Mouse (Mus musculus): ENCODE data around the gene Evpl.

Gene Evpl

DNA sequence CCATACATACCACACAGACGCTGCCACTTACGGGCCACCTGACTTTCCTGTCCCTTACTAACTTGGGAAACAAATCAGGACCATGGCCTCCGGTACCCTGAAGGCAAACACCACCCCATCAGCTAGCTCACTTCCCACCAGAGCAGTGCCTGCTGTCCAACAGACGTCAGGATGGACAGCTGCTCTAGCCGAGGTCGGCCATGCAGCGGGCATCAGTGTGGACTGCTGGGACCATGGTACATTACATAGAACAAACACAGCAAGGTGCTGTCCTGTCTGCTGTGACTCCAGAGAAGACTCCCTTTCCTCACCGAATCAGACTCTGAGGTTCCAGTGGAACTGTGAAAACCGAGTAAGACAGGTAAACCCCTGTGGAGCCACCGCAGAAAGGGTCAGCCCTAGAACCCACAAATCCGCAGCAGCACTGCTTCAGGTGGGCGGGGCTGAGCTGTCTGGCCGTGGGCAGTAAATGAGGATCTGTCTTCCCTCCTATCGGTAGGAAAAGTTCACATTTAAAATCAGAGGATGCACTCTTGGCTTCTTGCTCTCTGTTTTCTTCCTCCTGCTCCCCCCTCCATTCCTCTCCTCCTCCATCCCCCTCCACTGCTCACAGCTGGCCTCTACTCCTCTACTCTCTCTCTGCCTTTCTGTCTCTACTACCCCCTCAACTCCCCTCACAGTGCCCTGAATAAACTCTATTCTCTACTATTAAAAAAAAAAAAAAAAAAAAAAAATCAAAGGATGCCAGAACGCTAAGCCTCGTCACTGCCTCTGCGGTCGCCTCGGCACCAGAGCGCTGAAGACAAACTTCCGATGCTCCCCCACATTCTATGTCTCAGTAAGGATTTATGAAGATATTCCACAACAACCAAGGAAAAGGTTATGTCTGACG lies 17.5 kb upstream of the Evpl start:
- peak in 1 of 2 experiments; percentile 12 for DNase-seq (ENCODE audit: low spot score in 2 of 2)

DNA sequence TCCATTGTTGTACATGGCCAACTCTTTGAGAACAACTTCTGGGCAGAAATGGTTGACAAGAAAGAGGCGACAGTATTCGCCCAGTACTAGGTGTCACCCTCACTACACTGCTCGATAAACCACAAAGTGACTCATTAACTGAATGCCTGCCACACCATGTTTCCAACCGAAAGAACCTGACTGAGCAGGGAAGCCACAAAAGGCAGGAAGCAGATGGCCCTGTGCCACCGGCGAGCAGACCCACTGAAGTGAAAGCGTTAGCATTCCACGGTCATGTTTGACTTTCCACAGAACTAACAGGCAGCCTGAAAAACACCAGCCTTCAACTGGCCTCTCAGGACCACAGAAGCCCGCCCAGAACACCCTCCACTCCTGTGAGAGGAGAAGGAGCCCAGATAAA lies 16.8 kb upstream of the Evpl start:
- DNase-seq (ENCODE audit: low spot score in 2 of 2): peak in 1 of 2 experiments; percentile 12

DNA sequence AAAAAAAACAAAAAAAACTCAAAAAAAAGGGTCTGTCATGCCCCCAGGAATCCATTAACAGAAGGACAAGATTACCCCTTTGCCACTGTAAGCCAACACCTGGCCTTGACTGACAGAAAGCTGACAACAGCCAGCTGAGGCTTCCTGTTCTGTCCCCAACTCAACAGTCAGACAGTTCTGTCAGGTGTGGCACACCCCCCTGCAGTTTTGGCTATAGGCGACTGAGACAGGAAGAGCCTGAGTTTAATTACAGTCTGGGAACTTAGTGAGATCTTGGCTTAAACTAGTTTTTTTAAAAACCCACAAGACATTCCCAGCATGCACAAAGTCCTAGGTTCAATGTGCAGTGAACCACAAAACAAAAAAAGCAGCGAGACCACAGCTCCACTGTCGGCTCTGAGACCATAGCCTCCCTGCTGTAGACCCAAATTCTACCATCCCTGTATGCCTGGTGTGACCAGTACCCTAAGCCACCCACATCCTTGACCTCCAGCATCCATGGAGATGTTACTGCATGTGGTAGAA lies 15.3 kb upstream of the Evpl start:
- no peak for DNase-seq (ENCODE audit: low spot score in 2 of 2)

DNA sequence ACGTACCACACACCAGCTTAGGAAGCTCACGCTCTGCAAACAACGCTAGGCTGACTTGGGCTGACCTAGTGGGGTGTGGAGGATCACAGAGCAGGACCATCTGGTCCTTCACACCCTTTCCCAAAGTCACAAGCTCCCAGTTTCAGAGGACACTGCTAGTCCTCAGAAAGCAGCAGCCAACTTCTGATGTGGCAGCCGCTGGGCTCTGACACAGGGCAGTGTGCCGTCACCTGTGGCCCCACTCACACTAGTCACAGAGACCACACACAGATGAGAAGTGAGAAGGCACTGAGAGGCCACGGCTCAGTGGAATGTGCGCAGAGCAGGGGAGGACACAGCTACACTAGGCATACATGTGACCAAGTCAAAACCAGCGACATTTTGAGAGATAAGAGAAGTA lies 13.0 kb upstream of the Evpl start:
- no peak for DNase-seq (ENCODE audit: low spot score in 2 of 2)

DNA sequence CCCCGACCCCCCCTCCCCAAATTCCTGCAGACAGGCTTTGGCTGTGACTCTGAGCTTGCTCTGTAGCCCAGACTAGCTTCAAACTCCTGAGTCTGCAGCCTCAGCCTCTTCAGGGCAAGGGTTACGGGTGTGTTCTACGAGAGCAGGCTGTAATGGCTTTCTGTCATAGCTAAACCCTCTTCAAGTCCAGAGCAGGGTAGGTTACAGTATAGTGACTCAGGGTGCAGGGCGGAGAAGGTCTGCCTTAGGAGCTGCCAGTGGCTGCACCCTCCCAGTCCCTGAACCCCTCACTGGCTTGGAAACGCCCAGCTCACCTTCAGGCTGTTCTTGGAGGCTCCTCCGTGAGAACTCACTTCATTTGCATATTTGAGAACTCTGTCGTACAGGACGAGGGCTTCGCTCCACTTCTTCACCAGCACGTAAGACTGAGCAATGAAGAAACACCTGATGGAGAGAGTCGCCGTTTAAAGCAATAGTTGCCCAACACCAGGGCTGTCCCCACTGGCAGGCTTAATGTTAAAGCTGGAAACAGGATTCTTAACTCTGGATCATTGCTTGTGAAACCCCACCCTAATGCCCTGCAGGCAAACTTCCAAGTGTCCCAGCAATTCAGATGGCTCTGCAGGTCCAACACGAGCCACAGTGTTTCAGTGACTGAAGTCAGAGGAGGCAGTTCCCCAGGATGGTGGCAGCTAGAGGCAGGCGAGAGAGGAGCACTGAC lies 9.8 kb upstream of the Evpl start:
- DNase-seq (ENCODE audit: low spot score in 2 of 2): peak in 1 of 2 experiments; percentile 10

DNA sequence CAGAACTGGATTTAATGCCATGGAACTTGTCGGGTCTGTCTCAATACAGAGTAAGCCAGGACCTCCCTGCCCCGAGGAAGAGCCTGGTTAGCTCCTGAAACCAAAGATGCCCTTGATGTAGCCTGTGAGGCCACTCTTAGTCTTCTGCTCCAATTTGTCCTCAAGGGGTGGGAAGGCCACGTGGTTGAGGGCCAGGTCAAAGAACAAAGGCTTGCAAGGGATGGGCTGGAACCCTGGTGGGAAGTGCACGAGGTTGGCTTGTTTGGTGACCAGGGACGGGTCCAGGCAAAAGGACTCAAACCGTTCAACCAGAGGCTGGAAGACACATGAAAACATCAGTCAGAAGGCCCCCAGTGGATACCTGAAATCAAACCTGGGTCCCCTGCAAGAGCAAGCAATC lies 7.7 kb upstream of the Evpl start:
- DNase-seq (ENCODE audit: low spot score in 2 of 2): no peak

DNA sequence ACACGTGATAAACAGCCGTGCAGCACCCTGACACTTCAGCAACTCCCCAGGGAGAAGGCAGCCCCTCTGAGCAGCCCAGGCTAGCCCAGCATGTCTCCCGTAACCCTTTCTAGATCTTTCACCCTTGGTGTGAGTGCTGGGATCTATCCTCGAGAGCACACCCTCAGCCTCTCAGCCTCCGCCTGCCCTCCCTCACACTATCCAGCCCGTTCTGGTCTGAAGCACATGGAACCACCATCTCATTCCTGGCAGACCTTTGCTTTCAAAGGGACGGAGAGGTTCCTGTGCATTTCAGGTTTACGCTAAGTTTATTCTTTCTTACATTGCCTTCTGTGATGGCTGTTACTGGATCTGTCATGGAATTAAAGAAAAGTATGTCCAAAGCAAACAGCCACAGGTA lies 6.7 kb upstream of the Evpl start:
- DNase-seq (ENCODE audit: low spot score in 2 of 2): no peak

DNA sequence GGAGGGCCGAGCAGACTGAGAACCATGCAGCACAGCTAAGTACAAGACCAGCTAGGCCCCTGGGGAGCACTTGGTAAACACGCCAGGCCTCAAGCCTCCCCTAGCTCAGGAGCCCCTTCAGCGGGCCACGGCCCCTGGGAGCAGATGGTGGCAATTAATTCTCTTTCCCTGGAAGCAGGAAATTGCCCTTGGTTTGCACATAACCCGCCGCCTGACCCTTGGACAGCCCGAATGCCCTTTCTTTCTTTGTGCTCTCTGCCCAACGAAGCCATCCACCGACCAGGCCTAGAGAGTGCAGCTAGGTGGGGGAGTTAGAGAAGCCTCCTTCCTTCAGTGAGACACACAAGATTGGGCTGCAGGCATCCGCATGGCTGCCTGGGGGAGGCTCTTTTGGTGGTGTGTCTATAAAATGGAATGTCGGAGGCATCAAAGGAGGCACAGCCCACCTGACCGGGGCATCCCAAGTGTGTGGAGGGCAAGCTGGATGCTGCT lies 3.9 kb upstream of the Evpl start:
- DNase-seq (ENCODE audit: low spot score in 2 of 2): no peak

DNA sequence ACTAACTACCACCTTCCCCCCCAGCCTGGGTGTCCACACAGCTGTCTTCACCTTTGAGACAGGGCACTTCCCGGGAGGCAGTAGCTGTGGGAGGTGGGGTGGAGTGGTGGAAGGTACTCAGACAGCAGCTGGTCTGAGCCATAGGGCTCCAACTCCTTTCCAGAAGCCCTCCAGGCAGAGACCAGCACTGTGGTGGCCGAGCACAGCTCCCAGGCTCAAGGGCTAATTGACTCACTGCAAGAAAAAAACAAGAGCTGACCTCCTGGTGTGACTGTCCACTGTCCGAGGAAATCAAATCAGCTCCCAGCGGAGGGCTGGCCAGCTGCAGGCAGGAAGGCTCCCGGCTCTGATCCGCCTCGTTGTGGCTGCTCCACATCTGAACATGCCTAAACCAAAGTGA lies 1.9 kb upstream of the Evpl start:
- no peak for DNase-seq (ENCODE audit: low spot score in 2 of 2)

DNA sequence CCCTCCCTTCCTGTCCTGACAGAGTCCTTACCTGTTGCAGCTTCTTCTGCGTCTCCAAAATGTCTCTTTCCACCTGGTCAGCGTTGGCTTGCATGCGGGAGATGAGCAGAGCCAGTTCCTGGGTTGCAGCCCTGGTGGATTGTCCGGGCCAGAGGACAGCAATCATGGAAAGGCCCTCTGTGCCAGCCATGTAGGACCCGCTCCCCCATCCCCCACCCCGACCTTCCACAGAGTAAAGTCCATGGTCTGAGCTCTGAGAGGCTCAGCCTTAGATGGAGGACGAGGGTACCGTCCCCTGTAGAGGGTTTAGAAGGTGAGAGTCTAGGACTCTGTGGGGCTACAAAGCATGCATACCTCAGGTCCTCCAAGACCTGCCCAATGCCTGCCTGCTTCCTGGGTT lies 3.0 kb downstream of the Evpl start:
- no peak for DNase-seq (ENCODE audit: low spot score in 2 of 2)

DNA sequence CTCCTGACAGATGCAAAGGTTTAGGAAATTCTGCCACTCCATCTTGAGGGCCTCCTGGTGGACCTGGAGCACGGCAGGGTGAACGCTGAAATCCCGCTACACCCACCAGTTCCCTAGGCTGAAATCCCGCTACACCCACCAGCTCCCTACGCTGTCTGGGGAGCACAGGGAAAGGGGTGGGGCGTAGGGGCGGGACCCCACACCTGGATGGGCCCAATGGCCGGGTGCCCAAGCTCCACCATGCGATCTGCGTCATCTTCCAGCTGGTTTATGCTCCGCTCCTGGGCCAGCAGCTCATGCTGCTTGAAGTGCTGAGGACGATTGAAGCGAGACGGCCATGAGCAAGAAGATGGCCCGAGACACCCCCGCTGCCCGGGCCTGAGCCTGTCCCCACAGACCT lies 5.5 kb downstream of the Evpl start:
- no peak for DNase-seq (ENCODE audit: low spot score in 2 of 2)

DNA sequence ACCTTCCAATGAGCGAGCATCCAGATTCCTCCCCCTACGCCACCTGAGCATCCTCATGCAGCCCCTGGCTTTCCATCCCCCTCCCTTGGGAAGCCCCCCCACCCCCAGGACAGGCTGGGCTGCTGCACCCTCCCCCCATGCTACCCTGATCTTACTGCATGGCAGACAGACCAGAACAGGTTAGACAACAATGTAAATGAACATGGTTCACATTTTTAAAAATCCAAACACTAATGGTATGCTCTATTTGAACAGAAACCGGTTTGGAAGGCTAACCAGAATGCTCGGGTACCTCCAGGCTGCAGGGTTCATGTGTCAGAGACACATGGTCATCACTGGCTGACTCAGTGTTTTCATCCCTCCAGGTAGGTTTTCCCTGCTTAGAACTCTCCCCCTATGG lies 9.2 kb downstream of the Evpl start:
- no peak for DNase-seq (ENCODE audit: low spot score in 2 of 2)

DNA sequence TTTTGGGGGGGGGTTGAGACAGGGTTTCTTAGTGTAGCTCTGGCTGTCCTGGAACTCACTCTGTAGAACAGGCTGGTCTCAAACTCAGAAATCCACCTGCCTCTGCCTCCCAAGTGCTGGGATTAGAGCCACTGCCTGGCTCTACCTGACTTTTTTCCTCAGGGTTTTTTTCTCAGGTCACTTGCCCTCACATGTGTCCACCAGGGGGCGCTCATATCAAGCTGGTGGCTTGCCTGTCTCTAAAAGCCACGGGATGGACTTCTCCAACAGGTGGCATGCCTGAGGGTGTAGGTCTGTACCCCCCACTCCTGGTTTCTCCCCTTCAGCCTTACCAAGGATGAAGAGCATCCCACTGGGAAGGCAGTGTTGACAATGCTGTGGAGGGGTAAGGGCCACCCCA lies 11.5 kb downstream of the Evpl start:
- DNase-seq (ENCODE audit: low spot score in 2 of 2): peak; percentile 86 to 93

DNA sequence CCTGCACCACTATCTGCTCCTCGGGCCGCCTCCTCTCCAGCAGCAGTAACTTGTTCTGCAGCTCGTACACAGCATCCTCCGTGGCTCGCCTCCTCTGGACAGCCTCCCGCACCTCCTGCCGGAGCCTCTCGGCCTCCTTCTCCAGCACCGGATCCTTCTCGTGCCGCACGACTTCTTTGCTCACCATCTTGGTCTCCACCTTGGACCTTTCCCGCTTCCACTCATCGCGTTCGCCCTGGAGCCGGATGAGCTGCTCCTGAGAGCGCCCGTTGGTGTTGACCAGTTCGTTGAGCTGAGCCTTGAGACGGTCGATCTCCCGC lies 15.2 kb downstream of the Evpl start:
- DNase-seq (ENCODE audit: low spot score in 2 of 2): no peak

DNA sequence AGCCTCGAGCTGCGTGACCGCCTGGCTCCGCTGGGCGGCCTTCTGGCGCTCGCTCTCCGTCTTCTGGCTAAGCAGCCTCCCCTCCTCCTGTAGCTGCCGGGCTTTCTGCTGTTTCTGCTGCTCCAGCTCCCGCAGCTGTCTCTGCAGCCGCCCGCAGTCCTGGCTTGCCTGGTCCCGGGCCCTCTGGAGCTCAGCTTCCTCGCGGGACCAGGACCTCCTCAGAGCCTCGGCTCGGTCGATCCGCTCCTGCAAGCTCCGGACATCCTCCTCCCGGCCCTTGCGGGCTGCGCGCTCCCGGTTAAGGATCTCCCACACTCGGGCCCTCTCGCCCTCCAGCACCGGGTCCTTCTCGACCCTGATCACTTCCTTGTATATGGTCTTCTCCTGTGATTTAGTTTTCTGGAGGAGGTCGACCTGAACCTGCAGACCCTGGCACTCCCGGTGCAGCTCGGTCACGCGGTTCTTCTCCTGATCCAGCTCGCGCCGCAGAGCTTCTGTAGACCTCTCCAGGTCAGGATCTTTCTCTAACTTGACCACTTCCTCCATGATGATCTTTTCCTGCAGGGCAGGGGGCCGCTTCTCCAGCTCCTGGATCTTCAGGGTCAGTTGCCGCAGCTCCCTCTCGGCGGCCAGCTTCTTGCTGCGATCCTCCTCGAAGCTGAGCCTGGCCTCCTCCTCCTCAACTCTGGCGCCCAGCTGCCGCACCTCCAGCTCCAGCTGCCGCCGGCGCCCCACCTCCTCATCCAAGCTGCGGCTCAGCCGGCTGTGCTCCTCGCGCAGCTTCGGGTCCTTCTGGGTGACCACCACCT lies 15.7 kb downstream of the Evpl start:
- DNase-seq (ENCODE audit: low spot score in 2 of 2): no peak

DNA sequence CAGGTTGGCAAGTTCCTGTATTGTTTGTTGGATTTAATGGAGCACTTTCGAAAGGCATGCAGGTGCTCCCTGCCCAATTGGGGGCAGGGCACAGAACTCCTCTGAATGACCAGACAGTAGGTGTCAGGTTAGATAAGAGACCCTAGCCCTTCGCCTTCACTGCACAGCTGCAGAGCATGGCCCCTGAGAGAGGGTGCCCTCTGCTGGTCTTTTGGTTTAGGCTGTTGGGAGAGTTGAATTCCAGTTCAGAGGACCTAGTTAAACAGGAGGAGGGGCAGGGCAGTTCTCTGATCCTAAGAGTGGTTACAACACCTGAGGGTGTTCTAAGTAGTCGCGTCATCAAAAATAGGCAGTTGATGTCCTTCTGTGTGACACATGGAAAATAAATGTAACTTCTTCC lies 18.0 kb downstream of the Evpl start:
- peak in 1 of 2 experiments; percentile 72 for DNase-seq (ENCODE audit: low spot score in 2 of 2)

DNA sequence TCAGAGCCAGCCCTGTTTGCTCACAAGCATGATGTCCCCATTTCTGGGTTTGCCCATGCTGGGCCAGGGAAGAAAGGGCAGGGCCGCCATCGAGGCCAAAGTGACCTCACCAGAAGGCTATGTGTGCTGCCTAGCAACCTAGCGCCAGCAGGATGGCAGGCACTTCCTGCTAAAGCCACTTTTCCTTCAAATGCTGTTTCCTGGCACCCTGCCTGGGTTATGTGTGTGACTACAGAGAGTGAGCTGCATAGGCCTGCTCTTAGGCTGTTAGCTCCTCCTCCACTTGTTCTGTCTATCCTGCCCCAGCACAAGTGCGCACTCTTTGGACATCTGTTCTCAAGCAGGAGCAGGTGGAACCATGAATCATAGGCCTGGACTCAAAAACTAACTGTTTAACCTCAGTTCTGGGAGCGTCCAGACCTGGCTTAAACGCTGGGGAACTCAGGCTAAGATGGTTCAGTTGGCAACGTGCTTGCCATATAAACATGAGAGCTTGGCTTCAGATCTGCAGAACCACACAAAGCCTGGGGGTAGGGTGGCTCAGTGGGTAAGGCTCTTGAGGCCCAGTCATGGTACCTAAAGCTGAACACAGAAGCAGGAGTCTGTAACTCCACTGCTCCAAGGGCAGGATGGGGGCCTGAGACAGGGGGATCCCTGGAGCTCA lies 19.0 kb downstream of the Evpl start:
- peak in 1 of 2 experiments; percentile 60 for DNase-seq (ENCODE audit: low spot score in 2 of 2)

DNA sequence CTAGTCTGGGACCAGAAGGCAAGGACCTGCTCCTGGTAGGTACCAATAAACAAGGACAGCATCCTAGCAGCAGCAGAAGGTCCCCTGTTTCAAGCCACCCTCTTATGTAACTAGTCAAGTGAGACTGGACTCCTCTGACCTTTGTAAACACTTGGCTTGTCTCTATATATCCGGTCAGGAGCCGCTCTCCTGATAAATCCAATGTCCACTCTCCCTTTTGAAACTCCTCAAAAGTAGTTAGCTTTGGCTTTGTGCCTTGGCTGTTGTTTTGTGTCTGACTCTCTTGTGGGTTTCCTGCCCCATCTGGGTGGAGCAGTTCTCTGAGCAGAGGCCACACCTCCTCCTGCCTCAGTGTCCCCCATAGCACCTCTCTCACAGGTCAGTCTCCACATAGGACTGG lies 19.6 kb downstream of the Evpl start:
- no peak for DNase-seq (ENCODE audit: low spot score in 2 of 2)

DNA sequence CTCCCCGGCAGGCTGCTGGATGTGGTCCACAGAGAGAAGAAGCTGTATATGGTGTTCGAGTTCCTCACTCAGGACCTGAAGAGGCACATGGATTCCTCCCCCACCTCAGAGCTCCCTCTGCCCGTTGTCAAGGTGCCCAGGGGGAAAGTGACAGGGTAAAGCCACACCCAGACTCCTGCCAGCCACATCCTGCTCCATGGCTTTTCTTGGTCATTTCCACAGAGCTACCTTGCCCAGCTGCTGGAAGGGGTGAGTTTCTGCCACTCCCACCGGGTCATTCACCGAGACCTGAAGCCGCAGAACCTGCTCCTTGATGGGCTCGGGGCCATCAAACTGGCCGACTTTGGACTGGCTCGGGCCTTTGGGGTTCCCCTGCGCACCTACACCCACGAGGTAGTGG lies 21.3 kb downstream of the Evpl start:
- no peak for DNase-seq (ENCODE audit: low spot score in 2 of 2)

DNA sequence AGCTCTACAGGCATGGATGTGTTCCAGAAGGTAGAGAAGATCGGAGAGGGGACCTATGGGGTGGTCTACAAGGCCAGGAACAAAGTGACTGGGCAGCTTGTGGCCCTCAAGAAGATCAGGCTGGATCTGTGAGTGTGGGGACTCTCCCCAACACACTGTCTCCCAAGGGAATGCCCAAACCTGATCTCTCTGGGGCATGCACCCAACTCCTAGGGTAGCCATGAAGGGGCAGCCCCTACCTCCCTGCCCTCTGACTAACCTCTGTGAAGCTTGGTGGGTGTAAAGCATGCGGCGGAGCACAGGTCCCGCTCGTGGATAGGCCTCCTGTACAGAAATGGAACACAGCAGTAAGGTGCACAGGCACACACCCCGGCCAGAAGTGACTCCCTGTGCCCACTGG lies 21.9 kb downstream of the Evpl start:
- no peak for DNase-seq (ENCODE audit: low spot score in 2 of 2)

DNA sequence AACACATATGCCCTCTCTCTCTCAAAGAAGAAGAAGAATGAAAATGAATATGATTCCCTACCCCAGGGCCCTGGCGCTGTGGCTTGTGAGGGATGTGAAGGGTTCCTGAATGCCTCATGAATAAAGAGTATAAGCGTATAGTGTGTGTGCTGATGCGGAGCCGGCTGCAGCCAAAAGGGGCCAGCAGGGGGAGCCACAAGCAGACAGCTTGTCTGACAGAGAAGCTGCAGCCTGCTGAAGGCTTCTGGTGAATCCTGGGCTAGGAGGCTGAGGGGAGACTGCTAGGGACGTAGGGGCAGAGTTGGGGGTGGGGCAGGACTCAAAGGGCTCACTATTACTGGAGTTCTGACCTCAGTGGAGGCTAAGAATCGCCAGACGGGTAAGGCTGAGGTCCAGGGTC lies 22.7 kb downstream of the Evpl start:
- peak in 1 of 2 experiments; percentile 68 for DNase-seq (ENCODE audit: low spot score in 2 of 2)
